Mouse (Mus musculus): ENCODE measurements around the gene Etnk2. TPM values are rescaled to one million over a fixed set of nuclear protein-coding genes. Genes with fewer than 3 reads are reported as not detected.

Gene Etnk2
- polyA plus RNA-seq, 1 experiment from 2014 or later: 39.5 TPM

DNA sequence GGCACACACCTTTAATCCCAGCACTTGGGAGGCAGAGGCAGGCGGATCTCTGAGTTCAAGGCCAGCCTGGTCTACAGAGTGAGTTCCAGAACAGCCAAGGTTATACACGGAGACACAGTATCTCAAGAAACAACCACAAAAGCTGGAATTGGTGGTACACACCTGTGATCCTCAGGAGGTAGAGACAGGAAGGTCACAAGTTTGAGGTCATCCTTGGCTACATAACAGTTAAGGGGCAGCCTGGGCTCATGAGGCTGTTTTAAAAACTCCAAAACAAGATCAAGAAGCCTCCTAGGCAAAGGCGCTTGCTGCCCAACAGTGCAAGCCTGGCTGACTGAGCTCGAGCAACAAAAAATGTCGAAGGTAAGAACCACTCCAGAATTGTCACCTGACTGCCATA, 33.3 kb downstream of the Etnk2 start:
- Histone ChIP-seq H3K4me1 (ENCODE audit: insufficient read depth) (peaks cover 3% of the 10 kb centered on the region; the same call in 1 of the 2 replicates), H3K4me2 (ENCODE audit: low read depth, low read length) (no peak overlapping the region), H3K27ac (ENCODE audit: low read depth) (no peak overlapping the region), H3K9ac (replicated peaks) (no peak overlapping the region), H3K36me3 (replicated peaks; ENCODE audit: insufficient read depth, low read length) (no peaks in the 10 kb centered on the region), H3K9me3 (ENCODE audit: low read length) (no peaks in the 10 kb centered on the region), H3K4me3 (ENCODE audit: low read depth, low read length) (no peak overlapping the region), H3K27me3 (ENCODE audit: insufficient read depth, low read length) (no peaks in the 10 kb centered on the region)
- ATAC-seq: no peak
- TF ChIP-seq EP300 (IDR thresholded peaks at IDR 0.05; ENCODE audit: low read depth) (no peak), CTCF (IDR thresholded peaks at IDR 0.05; ENCODE audit: low read depth) (no peak)
- WGBS (ENCODE audit: insufficient replicate concordance): 73% methylated on average over 5 of the region's 5 CpGs
- DNase-seq: no peak

DNA sequence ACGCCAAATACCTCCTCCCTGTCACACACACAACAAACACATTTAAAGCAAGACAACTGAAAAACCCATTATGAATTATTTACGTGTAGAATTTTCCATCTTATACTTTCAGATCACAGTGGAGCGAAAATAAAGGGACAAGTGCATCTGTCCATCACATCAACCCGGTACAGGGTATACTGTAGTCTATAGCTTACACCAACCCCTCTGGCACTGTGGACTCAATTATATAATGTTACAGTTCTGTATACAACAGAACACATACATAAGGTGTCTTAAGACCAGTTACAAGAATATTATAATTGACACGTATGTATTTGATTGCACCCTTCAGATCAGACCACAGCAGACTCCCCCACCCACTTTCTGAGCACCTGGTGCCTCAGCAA, 33.7 kb downstream of the Etnk2 start:
- DNase-seq: no peak
- TF ChIP-seq CTCF (IDR thresholded peaks at IDR 0.05; ENCODE audit: low read depth) (no peak), EP300 (IDR thresholded peaks at IDR 0.05; ENCODE audit: low read depth) (no peak)
- Histone ChIP-seq H3K36me3 (replicated peaks; ENCODE audit: insufficient read depth, low read length) (no peaks in the 10 kb centered on the region), H3K4me2 (ENCODE audit: low read depth, low read length) (no peak overlapping the region), H3K4me3 (ENCODE audit: low read depth, low read length) (no peak overlapping the region), H3K9ac (replicated peaks) (no peak overlapping the region), H3K27me3 (ENCODE audit: insufficient read depth, low read length) (no peaks in the 10 kb centered on the region), H3K27ac (ENCODE audit: low read depth) (no peak overlapping the region), H3K9me3 (ENCODE audit: low read length) (no peaks in the 10 kb centered on the region), H3K4me1 (ENCODE audit: insufficient read depth) (peaks cover 3% of the 10 kb centered on the region; the same call in 1 of the 2 replicates)
- WGBS (ENCODE audit: insufficient replicate concordance): 73% methylated on average over 5 of the region's 5 CpGs
- no peak for ATAC-seq

DNA sequence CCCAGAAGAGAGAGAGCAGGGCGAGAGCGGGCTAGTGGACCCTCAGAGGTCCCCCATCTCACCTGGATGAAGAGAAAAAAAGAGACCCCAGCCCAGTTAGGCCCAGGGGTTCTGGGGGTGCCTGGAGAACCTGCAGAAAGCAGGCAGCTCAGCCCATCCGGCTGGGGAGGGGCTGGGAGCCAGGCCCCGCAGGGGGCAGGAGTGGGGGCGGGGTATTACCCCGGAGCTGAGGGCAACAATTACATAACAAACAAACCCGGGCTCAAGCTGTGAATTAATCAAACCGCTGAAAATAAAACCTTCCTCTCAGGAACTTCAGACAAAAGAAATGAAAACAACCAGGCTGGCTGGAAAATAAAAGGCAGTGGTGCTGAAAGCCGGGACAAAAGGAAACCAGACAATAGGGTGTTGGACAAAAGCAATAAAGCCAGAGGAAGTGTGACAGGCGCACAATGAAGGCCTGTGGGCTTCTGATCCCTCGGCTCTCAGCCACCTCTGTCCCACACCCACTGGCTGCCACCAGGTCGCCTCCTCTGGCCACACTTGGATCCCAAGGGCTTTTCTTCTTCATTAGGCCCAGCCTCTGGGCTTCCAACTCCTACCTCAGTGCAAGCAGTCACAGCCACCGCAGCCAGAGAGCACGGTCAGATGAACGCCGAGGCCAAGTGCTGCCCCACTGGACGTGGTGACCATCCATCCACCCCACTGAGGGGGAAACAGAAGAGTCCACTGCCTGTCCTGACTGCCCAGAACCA, 34.3 kb downstream of the Etnk2 start:
- no peak for ATAC-seq
- no peak for TF ChIP-seq EP300 (IDR thresholded peaks at IDR 0.05; ENCODE audit: low read depth)
- TF ChIP-seq CTCF (IDR thresholded peaks at IDR 0.05; ENCODE audit: low read depth): no peak
- no peaks in the 10 kb centered on the region for H3K36me3 ChIP-seq (replicated peaks; ENCODE audit: insufficient read depth, low read length)
- peaks cover 3% of the 10 kb centered on the region; the same call in 1 of the 2 replicates for H3K4me1 ChIP-seq (ENCODE audit: insufficient read depth)
- no peaks in the 10 kb centered on the region for H3K9me3 ChIP-seq (ENCODE audit: low read length)
- H3K27me3 ChIP-seq (ENCODE audit: insufficient read depth, low read length): no peaks in the 10 kb centered on the region
- WGBS (ENCODE audit: insufficient replicate concordance): 35% methylated on average over 17 of the region's 17 CpGs
- H3K9ac ChIP-seq (replicated peaks): 0 out of 2 replicates have a peak overlapping the region, but pooled peaks have one; percentile 7
- no peak overlapping the region for H3K4me3 ChIP-seq (ENCODE audit: low read depth, low read length)
- H3K4me2 ChIP-seq (ENCODE audit: low read depth, low read length): no peak overlapping the region
- H3K27ac ChIP-seq (ENCODE audit: low read depth): 0 out of 2 replicates have a peak overlapping the region, but pooled peaks have one; percentile 3
- DNase-seq: no peak

DNA sequence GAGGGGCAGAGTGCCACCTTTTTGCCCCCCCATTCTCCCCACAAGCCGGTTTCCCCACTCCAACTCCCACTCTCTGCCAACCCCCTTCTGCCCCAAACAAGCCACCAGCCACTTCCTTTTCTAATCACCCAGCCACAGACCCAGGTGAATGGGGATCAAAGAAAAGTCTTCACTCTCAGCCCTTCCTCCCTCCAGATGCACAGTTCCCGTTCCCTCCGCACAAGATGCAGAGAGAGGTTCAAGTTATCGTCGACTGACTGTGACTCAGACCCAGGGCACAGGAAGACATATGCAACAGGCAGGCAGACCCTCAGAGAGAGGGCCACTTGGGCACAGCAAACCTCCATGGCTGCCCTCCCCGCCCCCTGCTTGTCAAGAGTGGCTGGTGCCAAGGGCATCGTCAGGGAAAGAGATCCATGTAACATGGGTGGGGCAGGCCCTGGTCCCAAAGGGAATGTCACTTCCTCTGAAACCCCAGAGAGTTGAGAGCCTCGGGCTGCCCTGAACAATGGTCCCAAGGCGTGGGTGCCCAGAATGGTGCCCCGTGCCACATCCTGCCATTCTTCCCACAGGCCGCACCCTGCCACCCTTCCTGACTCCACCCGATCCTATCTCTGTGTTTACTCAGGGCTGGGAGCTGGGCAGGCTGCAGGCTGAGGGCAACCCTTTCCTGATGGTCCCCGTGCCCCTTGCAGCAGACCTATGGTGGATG, 36.8 kb downstream of the Etnk2 start:
- H3K27ac ChIP-seq (ENCODE audit: low read depth): no peak overlapping the region
- no peaks in the 10 kb centered on the region for H3K9me3 ChIP-seq (ENCODE audit: low read length)
- H3K4me3 ChIP-seq (ENCODE audit: low read depth, low read length): no peak overlapping the region
- TF ChIP-seq CTCF (IDR thresholded peaks at IDR 0.05; ENCODE audit: low read depth): no peak
- no peak for TF ChIP-seq EP300 (IDR thresholded peaks at IDR 0.05; ENCODE audit: low read depth)
- DNase-seq: no peak
- ATAC-seq: no peak
- H3K4me2 ChIP-seq (ENCODE audit: low read depth, low read length): no peak overlapping the region
- WGBS (ENCODE audit: insufficient replicate concordance): 37% methylated on average over 13 of the region's 13 CpGs
- no peaks in the 10 kb centered on the region for H3K36me3 ChIP-seq (replicated peaks; ENCODE audit: insufficient read depth, low read length)
- no peak overlapping the region for H3K9ac ChIP-seq (replicated peaks)
- H3K4me1 ChIP-seq (ENCODE audit: insufficient read depth): peaks cover 3% of the 10 kb centered on the region; the same call in 1 of the 2 replicates
- no peaks in the 10 kb centered on the region for H3K27me3 ChIP-seq (ENCODE audit: insufficient read depth, low read length)

DNA sequence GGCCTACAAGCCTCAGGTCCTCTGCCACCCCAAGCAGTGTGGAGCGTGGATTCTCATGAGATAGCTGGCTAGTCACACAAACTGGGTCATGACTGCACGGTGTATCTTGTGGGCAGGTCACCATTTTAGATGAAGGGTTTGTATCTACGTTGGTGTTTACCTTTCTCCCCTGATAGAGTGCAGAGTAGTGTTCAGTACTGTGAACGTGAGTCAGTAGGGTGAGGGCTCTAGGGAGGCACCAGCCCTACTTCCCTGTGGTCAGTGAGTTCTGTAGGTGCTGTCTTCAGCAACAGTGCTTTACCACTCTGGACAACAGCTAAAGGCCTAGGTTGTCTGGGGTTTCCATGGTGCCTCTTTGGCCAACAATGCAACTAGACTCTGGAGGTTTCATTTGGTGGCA, 40.6 kb downstream of the Etnk2 start:
- ATAC-seq (no peak), DNase-seq (no peak)
- Histone ChIP-seq H3K4me3 (ENCODE audit: low read depth, low read length) (no peak overlapping the region), H3K4me2 (ENCODE audit: low read depth, low read length) (no peak overlapping the region), H3K9ac (replicated peaks) (no peak overlapping the region), H3K4me1 (ENCODE audit: insufficient read depth) (peaks cover 9% of the 10 kb centered on the region; the same call in 1 of the 2 replicates), H3K27ac (ENCODE audit: low read depth) (no peak overlapping the region), H3K9me3 (ENCODE audit: low read length) (no peaks in the 10 kb centered on the region), H3K36me3 (replicated peaks; ENCODE audit: insufficient read depth, low read length) (no peaks in the 10 kb centered on the region), H3K27me3 (ENCODE audit: insufficient read depth, low read length) (no peaks in the 10 kb centered on the region)
- TF ChIP-seq CTCF (IDR thresholded peaks at IDR 0.05; ENCODE audit: low read depth) (no peak), EP300 (IDR thresholded peaks at IDR 0.05; ENCODE audit: low read depth) (no peak)
- WGBS (ENCODE audit: insufficient replicate concordance): 56% methylated on average over 4 of the region's 4 CpGs

DNA sequence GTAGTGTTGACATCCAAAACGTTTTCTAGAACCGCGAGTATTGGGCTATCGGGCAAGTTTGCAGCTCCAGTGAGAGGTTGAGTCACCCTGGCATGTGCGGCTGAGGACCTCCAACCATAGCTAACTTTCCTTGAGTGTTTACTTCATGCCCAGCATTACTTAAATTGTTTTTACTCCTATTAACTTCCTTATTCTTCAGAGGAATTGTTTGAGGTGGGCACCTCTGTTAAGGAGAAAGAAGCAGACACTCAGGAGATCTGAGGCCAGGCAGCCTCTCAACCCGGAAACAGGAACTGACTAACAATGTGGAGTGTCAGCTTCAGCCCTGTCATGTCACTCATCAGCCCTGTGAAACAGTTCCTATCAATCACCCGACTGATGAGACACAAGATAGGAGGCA, 43.2 kb downstream of the Etnk2 start:
- H3K36me3 ChIP-seq (replicated peaks; ENCODE audit: insufficient read depth, low read length): no peaks in the 10 kb centered on the region
- H3K9ac ChIP-seq (replicated peaks): no peak overlapping the region
- 63% methylated on average over 7 of the region's 7 CpGs for WGBS (ENCODE audit: insufficient replicate concordance)
- no peaks in the 10 kb centered on the region for H3K9me3 ChIP-seq (ENCODE audit: low read length)
- H3K27ac ChIP-seq (ENCODE audit: low read depth): no peak overlapping the region
- TF ChIP-seq CTCF (IDR thresholded peaks at IDR 0.05; ENCODE audit: low read depth) (no peak), EP300 (IDR thresholded peaks at IDR 0.05; ENCODE audit: low read depth) (no peak)
- no peak overlapping the region for H3K4me2 ChIP-seq (ENCODE audit: low read depth, low read length)
- no peak for DNase-seq
- H3K27me3 ChIP-seq (ENCODE audit: insufficient read depth, low read length): no peaks in the 10 kb centered on the region
- H3K4me3 ChIP-seq (ENCODE audit: low read depth, low read length): no peak overlapping the region
- peaks cover 13% of the 10 kb centered on the region for H3K4me1 ChIP-seq (ENCODE audit: insufficient read depth)
- no peak for ATAC-seq
